Mouse (Mus musculus) CH12F3 (cell line): ENCODE results near the gene Dync1li1.
"Not testable (repeated sequence)": the region's sequence is repeated elsewhere in the genome, so short reads cannot be mapped to it uniquely, and the experiment has no call there.

Experiments
- in situ Hi-C: fragments of 300-500 bp; cut with MboI; formaldehyde crosslinking; loops from 2 replicates; pipeline ENCODE4 v1.14.3; 2020; ENCODE audit warnings: low sequenced_read_pairs

Dync1li1 gene

DNA sequence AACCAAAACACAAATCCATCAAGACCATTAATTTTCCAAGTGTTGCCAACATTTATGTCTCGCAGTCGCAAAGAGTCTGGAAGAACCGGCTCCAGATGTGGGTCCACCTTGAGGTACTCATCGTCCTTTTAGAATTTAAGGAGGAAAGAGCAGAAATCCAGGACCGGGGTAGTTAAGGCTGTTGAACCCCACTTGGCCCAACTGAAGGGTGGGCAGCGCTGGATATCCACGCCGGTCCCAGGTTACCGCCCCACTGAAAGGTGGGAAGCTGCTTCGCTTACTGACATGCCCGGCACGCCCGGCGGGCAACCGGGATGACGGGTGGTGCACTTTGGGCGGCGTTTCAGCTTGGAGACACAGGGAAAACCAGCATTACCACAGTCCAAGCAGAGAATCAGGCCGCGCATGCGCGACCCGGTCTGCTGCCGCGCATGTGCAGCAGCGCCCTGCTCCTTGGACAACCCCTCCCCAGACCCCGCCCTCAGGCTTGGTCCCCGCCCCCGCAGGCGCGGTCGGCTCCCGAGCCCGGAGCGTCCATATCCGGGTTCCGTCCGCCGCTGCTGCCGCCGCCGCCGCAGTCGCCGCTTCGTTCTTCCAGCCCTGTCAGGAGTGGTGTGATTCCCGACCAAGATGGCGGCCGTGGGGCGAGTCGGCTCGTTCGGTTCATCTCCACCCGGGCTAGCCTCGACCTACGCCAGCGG, at the start of gene Dync1li1:
Dync1li1 (plus strand) TSS at position 539 of the 701 bp plus-strand sequence.
- in situ Hi-C loops = no loop called here

DNA sequence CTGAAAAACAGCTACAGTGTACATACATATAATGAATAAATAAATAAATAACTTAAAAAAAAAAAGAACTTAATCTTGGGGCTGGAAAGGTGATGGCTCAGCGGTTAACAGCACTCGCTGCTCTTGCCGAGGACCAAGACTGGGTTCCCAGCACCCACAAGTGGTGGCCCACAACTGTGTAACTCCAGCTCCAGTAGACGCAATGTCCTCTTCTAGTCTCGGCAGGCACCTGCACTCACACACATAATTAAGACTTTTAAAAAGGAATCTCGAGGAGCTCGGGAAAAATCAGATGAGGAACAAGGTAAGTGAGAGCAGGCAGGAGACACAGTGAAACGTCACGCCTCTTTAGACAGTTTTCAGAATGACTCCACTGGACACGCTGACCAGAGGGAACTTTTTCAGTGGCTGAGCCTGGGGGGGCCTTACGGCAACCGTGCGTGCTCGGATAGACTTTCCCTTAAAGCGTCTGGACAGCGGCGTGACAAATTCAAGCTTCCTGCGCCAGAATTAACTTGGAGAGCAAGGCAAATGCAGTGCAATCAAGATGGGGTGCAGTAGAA, 49.3 kb upstream of the Dync1li1 start:
- in situ Hi-C loops = no loop called here

DNA sequence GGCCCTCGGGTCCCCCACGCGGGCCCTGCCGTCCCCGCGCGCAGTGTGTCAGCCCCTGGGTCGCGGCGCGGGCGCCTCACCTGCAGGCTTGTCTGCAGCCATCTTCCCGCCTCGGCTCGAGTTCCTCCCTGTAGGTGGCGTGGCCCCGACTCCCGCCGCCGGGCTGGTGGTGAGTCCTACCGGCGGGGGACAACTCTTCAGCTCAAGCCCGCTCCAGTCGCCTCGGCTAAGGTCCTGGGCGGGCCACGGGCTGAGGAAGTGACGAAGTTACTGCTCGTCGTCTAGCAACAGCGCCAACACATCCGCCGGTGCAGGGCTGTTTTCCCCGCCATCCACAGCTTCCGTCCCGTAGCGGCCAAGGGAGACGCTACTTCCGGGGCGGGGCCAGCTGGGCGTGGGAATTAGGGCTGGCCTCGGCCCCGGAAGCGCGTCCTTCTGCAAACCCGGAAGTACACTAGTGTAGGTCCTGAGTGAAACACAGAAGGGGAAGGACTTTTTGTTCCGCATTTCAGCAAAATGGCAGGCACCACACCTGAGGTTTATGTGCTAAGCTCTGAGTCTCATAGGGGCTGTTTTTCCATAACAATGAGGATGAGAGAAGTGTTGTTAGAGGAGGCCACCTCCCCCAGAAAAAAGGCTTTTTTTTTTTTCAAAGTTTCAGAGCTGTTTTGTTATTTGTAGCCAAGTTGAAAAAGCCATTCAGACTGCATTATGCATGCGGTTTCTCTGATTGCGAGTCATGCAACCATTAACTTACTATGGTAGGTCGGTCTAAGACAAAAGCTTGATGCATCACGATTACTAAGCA, 48.5 kb upstream of the Dync1li1 start, which contains the start of gene Cnot10:
Cnot10 (minus strand) TSS at position 346 of the 808 bp plus-strand sequence.
- in situ Hi-C loops = no loop called here

DNA sequence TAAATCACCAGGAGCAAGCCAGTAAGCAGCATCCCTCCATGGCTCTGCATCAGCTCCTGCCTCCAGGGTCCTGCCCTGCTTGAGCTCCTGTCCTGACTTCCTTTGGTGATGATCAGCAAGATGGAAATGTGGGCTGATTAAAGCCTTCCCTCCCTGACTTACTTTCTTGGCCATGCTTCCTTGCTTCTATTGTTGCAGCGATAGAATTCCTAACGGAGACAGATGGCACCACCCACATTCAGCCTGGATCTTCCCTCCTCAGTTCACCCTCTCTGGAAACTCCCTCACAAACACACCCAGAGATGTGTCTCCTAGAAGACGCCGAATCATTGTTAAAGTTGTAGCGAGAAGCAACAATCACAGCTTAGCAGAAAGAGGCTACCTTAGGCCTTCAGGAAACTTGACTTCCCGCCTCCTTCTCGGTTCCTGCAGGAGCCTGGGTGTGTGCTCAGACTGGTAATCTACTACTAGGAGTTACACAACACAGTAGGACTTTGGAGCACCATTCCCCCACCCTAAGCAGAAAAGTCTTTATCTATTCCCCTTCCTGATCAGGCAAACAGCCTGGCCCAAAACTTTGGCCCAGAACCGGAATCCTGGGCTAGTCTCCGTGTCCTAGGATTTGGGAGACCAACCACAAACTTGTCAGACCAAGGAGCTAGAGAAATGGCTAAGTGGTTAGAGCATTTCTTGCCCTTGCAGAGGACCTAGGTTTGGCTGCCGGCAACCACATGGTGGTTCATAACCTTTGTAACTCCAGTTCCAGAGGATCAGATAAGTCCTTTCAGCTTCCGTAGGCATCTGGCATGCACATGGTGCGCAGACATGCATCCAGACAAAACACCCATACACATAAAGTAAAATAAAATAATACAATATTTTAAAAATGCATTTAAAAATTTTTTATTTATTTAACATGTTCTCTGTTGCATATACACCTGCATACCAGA, 41.8 kb upstream of the Dync1li1 start:
- in situ Hi-C loops = no loop called here

DNA sequence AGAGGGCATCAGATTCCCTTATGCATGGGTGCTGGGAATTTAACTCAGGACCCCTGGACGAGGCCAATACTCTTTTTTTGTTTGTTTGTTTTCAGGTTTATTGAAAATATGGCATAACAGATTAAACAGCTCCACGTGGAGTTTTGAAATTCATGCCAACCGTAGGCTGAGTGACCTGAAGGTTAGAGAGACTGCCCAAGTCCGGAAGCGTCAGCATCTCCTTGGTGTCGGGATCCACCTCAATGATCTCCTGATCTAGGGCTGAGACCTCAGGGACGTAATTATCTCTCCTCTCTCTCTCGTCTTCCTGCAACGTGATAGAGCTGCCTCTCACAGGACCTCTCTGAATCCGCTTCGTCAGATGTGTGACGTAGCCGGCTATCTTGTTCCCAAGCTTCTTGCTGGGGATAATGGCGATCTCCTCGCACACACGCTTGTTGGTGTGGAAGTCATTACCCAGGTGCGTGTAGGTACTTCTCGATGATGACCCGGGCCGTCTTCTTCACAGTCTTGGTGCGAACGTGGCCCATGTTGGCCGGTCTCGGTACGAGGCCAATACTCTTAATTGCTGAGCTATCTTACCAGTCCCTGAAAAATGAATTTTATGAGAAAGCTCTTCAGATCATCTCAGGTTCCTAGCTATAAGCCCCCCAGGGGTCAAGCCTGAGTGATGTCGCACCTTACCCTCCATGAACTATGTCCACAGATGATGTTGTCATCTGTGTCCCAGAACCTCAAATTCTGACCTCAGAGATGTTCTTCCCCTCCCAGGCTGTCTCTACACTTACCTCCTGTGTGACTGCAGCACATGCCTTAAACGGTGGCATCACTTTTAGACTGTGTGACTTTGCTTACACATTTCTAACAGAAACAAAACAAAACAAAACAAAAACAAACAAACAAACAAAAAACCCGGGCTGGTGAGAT, 40.8 kb upstream of the Dync1li1 start:
- in situ Hi-C loops = no loop called here

DNA sequence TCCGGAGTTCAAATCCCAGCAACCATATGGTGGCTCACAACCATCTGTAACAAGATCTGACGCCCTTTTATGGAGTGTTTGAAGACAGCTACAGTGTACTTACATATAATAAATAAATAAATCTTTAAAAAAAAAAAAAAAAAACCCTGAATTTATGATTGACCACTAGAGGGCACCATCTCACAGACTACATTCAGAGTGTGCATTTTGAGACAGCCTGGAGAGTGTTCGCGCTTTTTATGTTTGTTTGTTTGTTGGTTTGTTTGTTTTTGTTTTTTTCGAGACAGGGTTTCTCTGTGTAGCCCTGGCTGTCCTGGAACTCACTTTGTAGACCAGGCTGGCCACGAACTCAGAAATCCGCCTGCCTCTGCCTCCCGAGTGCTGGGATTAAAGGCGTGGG, 40.1 kb upstream of the Dync1li1 start:
- in situ Hi-C loops = not testable (repeated sequence)

DNA sequence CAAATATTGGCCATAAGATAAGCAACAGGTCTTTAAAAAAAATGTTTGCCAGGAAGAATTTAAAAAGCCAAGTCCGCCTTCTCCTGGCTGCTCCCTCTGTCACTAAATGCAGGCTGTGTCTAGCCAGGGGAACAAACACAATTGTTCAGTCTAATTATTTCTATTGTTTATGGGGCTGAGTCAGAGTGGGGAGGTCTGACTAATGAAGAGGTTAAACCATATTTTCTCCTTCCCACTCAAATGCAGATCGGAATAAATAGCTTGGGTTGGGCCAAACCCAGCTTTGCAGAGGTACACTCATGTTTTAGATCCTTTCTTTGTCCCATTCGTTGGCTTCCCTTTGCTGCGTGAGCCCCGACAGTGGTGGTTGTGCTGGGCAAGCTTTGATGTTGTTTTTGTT, 39.2 kb upstream of the Dync1li1 start:
- in situ Hi-C loops = no loop called here

DNA sequence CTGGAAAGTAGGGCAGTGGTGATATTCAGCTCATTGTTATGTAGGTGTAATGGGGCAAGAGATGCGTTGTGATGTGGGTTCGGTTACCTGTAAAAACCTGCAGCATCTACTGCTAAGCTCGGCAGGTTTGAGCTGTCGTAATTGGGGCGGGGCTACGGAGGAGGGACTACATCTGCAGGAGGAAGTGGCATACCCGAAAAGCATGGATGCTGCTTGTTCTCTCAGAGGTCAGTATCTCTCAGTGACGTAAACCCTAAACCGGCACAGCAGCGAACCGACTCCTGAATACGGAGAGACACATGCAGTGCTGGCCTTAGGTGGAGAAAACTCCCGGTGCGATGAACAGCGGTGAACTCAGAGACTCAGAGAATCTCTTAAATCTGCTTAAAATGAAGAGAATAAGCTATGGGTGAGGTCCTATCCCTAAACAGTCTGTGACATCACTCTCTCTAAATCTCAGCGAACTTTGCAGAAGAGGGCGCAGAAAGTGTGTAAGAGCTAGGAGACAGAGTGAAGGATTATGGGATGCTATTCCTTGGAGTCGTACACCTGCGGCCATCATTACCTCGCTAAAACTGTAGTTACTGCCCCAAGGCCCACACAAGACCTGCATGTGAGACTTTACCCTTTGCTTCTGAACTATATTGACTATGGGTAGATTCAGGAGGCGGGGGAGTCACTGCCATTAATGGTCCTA, 37.5 kb upstream of the Dync1li1 start:
- in situ Hi-C loops = no loop called here

DNA sequence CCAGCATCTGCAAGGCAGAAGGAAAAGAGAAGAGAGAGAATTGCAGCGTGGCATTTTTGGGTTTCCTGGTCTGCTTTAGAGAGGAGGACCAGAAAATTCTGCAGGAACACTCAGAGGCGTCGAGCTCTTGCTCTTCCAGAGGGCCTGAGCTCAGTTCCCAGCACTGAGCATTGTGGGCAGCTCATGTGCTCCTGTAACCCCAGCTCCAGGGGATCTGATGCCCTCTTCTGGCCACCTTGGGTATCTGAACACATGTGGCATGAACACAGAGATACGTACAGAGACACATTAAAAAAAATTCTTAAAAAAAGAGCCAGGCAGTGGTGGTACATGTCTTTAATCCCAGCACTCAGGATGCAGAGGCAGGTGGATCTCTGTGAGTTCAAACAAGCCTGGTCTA, 33.2 kb upstream of the Dync1li1 start:
- in situ Hi-C loops = no loop called here

DNA sequence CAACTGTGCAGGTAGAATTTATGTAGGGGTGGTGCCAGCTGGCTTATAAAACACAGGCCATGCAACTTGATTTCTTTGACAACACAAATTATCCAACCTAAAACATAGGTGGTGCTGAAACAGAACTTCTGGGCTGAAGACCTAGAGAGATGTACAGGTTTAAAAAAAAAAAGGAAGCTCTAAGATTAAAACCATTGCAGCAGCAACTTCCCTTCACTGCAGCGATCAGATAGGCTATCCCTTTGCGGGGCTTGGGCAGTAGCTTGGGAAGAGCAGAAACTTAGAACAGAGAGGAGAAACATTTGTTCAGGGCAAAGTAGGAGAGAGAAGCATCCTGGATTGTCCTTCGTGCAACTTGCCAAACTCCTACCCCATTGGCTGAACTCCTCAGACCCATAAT, 31.9 kb upstream of the Dync1li1 start:
- in situ Hi-C loops = no loop called here

DNA sequence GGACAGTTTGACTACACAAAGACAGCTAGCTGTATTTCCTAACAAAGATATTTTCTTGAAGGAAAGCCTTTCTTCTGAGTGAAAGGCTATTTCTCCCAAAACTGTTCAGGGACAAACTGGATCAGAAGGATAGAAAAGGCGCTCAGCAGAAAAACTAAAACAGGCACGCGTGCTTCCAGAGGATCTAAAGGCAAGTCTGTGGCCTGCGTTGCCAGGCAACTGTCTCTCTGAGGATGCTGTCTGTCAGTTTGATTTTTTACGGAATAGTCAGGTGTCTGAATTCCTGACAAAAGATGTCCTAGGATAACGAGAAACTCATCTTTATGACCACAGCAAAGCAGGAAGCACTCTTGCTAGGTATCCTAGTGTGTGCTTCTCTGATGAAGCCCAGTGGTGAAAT, 28.1 kb upstream of the Dync1li1 start:
- in situ Hi-C loops = no loop called here

DNA sequence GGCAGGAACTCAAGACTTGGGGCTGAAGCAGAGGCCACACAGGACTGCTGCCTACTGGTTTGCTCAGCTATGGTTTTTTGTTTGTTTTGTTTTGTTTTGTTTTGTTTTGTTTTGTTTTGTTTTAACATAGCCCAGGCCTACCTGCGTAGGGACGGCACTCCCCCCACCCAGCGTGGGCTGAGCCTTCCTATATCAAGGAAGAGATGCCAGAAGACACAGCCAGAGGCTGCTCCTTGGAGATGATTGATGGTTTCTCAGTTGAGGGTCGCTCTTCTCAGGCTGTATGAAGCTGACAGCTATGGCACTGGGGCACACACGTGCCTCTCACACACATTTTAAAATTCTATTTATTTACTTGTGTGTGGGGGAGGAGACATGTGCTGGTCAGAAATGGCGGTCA, 27.6 kb upstream of the Dync1li1 start:
- in situ Hi-C loops = no loop called here

DNA sequence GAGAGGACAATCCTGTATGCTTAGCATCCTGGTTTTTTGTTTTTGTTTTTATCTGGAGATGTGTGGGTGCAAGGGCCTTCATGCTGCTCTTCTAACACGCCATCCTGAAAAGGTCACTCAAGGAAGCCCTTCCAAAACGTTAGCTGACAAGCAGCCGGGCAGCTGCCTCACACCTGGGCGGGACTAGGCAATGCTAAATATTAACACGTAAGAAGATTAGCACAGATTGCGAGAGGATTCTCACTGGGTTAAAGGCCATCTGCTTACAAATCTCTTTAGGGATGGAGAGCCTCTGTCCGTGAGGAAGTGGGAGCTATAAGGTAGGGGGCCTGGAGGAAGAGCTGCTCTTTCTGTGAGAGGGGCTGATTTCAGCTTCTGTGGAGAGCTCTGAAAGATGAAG, 26.6 kb upstream of the Dync1li1 start:
- in situ Hi-C loops = no loop called here

DNA sequence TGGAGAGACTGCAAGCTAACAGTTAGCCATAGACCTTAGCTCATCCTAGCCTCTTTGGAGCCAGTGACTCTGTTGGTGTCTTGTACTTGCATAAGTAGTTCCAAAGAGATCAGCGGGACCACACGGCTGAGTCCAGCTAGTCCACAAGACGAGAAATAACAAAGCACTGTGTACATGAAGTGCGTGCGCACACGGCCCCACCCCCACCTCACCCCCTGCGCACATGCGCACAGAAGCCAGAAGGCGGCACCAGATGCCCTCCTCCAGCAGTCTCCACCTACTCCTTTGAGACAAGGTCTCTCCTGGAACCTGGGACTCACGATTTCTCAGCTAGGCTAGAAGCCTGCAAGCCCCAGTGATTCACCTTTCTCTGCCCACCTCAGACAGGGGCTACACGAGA, 24.8 kb upstream of the Dync1li1 start:
- in situ Hi-C loops = no loop called here

DNA sequence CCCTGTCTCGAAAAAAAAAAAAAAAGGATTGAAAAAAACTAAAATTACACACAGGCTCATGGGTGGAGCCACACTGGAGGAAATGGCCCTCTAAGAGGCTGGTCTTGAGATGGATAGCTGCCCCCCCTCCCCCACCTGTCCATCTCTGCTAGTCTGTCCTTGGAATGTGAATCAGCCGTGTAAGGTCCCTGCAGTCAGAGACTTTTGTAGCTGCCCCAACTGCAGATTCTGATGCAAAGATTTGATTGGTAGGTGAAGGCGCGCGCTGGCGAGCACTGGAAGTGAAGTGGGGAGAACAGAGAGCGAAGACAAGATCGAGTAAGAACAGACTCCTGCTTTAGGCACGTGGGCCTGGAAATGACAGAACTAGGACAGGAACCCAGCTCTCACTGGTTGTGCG, 21.7 kb upstream of the Dync1li1 start:
- in situ Hi-C loops = no loop called here

DNA sequence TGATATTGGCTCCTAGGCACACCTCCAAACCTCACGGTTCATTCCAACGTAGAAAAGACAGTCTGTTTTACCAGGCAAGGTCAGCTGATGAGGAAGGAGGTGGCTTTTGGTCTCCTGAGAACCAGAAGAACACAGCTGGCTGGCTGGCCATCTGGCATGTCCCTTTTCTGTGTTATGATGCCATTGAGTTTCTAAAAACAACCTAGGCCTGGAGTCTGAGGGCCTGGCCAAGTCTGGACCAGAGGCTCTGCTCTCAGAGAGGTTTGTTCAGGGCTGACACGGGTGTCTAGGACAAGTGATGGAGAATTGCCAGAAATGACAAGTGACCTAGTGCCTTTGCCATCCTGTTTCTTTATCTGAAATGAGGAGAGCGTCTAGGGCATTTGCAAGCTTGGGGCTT, 20.5 kb upstream of the Dync1li1 start:
- in situ Hi-C loops = no loop called here

DNA sequence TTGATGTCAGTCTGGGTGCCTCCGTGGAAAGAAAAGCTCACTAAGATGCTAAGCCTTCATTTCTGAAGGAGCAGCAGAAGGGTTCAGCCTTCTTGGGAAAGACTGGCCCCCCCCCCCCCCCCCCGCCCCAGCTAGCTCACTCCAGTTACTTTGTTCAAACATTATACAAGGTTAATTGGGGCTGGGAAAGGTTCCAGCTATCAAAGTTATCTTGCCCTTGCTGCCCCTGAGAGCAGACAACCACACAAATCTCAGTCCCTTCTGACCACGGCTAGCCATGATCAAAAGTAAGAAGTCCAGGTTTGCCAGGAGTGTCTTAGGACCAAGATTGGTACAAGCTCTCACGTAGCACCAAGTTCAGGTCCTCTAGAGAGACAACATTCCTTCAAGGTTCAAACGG, 19.6 kb upstream of the Dync1li1 start:
- in situ Hi-C loops = no loop called here

DNA sequence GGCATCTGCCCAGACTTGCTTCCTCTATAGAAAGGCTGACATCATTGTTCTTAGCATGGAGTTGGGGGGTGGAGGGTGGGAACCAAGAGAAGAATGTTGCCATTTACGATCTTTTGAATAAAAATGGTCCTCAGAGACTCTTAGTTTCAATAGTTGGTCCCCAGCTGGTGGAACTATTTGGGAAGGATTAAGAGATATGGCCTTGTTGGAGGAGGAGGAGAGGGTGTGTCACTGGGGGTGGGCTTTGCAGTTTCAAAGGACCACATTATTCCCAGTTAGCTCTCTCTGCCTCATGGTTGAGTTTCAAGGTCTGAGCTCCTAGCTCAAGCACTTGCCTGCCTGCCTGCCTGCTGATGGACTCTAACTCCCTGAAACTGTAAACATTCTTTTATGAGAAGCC, 16.6 kb upstream of the Dync1li1 start:
- in situ Hi-C loops = no loop called here
